ENCODE assay signal across 8 mouse cellular contexts in the genomic region with DNA sequence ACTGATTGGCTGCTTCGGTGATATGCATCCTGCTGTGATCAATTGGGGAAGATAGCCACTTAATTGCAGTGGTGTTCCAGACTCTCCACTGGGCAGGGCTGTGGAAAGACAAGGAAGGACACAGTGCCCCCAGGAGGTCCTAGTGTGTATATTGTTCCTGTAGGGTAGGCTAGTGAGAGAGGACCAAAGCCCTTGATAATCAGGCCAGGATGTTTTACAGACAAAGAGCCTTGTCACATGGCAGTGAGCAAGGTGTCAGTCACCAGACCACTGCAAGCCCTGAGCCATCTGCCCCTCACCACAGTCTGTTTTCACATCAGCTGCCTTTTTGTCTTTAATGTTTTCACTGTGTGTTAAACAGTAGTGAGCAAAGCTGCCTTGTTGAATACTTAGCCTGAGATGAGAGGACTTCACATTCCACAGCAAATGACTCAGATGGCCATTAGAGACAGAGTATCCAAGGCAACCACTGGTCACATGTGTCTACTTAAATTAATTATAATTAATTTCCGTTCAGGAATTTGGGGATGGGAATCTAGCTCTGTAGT. TPM values are rescaled to one million over a fixed set of nuclear protein-coding genes. Genes with fewer than 3 reads are reported as not detected.
DNase-seq lines count a peak whose midpoint lies in the region; ATAC-seq lines count a peak whose summit lies in the region.

No protein-coding gene starts in this region.

- H3K4me3 ChIP-seq in lung, embryonic 16.5 days (ENCODE audit: low read length): no peak overlapping the region
- H3K4me3 ChIP-seq in forebrain, embryonic 13.5 days: no peak overlapping the region

- no peak overlapping the region for H3K9ac ChIP-seq in lung, embryonic 16.5 days (ENCODE audit: low read length)
- no peak overlapping the region for H3K9ac ChIP-seq in forebrain, embryonic 13.5 days

- no peaks in the 10 kb centered on the region for H3K27me3 ChIP-seq in lung, embryonic 16.5 days (ENCODE audit: control insufficient read depth, insufficient read depth, low read depth, low read length)
- H3K27me3 ChIP-seq in forebrain, embryonic 13.5 days: no peaks in the 10 kb centered on the region

- no peak overlapping the region for H3K4me2 ChIP-seq in lung, embryonic 16.5 days (ENCODE audit: low read depth, low read length)
- H3K4me2 ChIP-seq in forebrain, embryonic 13.5 days: no peak overlapping the region

- no peaks in the 10 kb centered on the region; the same call in 1 of the 2 replicates for H3K4me1 ChIP-seq in lung, embryonic 16.5 days (replicated peaks; ENCODE audit: control insufficient read depth, insufficient read depth, low read length)
- peaks cover 10% of the 10 kb centered on the region for H3K4me1 ChIP-seq in forebrain, embryonic 13.5 days

- WGBS in lung, embryonic 16.5 days: 20% methylated on average over 2 of the region's 2 CpGs
- WGBS in forebrain, embryonic 13.5 days: 17% methylated on average over 2 of the region's 2 CpGs

- DNase-seq in lung, adult 18-20 months: no peak
- no peak for DNase-seq in MN1 (ENCODE audit: low spot score)
- DNase-seq in gastrocnemius, adult 18-20 months (ENCODE audit: low spot score): no peak
- no peak for DNase-seq in layer of hippocampus, adult 8-10 months (ENCODE audit: low spot score in 2 of 2)
- DNase-seq in kidney, adult 11 months: no peak

- H3K36me3 ChIP-seq in lung, embryonic 16.5 days (ENCODE audit: control insufficient read depth, insufficient read depth, low read length): no peaks in the 10 kb centered on the region
- no peaks in the 10 kb centered on the region for H3K36me3 ChIP-seq in forebrain, embryonic 13.5 days (ENCODE audit: poor library complexity, severe bottlenecking)

- no peak overlapping the region for H3K27ac ChIP-seq in lung, embryonic 16.5 days (ENCODE audit: low read length)
- peak overlapping the region; percentile 44; the same call in 1 of the 2 replicates for H3K27ac ChIP-seq in forebrain, embryonic 13.5 days

- H3K9me3 ChIP-seq in lung, embryonic 16.5 days (ENCODE audit: control insufficient read depth, low read length): no peaks in the 10 kb centered on the region
- H3K9me3 ChIP-seq in forebrain, embryonic 13.5 days (replicated peaks): no peaks in the 10 kb centered on the region

- ATAC-seq in lung, embryonic 16.5 days (ENCODE audit: low read depth): peak; percentile 52
- peak; percentile 81 for ATAC-seq in forebrain, embryonic 13.5 days
- peak; percentile 48 for ATAC-seq in megakaryocyte progenitor cell, adult 5-6 weeks (replicated peaks; ENCODE audit: poor library complexity)

RNA-seq across cellular contexts. Expression of gene Slc41a3, which starts 43.2 kb away (rescaled TPM):
- 7.7 and 9.4 TPM in 2 replicates for polyA plus RNA-seq in lung, embryonic 16.5 days (2015; fragmentation: Nextera tagmentation; extraction: Ambion mirVana)
- polyA plus RNA-seq in forebrain, embryonic 13.5 days (2015; fragmentation: Nextera tagmentation; extraction: Ambion mirVana): 1.7 and 1.9 TPM in 2 replicates
- 3.3 and 6.4 TPM in 2 replicates for total RNA-seq in megakaryocyte progenitor cell, adult 5-6 weeks (2015)
- total RNA-seq in megakaryocyte progenitor cell, adult 5-6 weeks (2017): 2.4 and 4.0 TPM in 2 replicates
- total RNA-seq in gastrocnemius, adult 18-20 months (2021): 10 to 100 TPM; 83.4 to 93.7 TPM
- 1 to 10 TPM; 3.3 to 6.6 (median 5.0) TPM for total RNA-seq in layer of hippocampus, adult 8-10 months (2022)

Comparison
In these comparisons a context has a peak if more than half of its experiments do, and no peak if none do; other contexts are left out.
1. RNA of gene Slc41a3, which starts 43.2 kb away (total RNA-seq): 83.4 to 93.7 TPM in gastrocnemius, adult 18-20 months; 2.4 to 6.4 TPM in megakaryocyte progenitor cell, adult 5-6 weeks and 3.3 to 6.6 TPM in layer of hippocampus, adult 8-10 months; every median in the first group is over 10 times any median in the second.
2. Peak in every context shown above with its lines, with median percentiles within 50 percentile points of each other: ATAC-seq.